Mouse (Mus musculus) retina, embryonic 14.5 days (tissue): ENCODE measurements at regions not wholly inside any gene's neighbourhood (a gene's known extent, or its start where the extent isn't known, plus 50 kb on each side); places are given as distances from the start of the nearest gene placed in this dataset.

Source experiments
- DNase-seq: peaks from one replicate; pipeline ENCODE4 v3.0.0-alpha.2; 2015; ENCODE audit warnings: low spot score

DNA sequence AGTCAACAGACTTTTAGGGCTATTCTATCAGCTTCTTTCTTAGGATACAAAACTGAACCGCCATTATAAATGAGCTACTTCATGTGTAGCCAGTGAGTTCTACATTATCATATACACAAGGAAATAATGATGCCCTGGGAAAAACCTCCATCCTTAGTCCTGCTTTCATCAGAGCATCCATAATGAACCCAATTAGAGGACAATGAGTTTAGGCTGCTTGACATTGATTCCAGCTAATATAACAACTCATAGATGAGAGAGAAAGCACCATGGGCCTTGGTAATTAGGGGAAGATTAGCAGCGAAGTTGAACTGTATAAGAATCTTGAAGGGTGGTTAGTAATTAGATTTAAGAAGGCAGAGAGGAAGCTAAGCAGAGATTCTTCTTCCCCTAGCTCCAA is 405.7 kb downstream of the Ipmk start:
- DNase-seq = peak; percentile 8

DNA sequence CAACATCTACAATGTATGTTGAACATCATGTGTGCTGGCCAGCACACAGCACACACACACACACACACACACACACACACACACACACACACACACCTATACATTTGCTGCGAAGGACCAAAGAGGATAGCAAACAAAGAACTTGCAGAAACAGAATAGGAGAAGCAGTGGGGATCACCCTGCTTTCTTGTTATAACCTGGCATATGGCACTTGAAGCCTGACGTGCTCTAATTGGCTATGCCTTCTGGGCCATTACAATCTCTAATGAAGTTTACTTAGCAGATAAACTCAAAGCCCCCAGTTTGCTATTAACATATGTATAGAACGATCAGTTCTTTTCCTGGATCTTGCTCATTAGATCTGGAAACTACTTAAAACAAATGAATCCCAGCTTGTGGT is 407.2 kb downstream of the Ipmk start:
- DNase-seq = no peak

DNA sequence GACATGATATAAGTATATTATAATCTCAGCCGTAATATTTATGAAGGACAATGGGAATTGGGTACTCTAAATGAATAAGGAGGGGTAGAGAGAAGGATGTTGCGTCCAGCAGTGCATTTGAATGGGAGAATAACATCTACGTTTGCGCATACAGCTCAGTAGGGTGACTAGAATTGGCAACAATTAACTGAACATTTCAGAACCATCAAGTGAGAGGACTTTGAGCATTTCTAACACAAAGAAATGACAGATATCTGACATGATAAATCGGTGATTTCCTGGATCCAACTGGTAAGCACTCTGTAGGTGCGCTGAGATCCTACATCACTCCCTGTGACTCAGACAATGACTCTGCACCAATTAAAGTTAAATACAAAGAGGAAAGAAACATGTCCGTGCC is 431.3 kb downstream of the Ipmk start:
- no peak for DNase-seq

DNA sequence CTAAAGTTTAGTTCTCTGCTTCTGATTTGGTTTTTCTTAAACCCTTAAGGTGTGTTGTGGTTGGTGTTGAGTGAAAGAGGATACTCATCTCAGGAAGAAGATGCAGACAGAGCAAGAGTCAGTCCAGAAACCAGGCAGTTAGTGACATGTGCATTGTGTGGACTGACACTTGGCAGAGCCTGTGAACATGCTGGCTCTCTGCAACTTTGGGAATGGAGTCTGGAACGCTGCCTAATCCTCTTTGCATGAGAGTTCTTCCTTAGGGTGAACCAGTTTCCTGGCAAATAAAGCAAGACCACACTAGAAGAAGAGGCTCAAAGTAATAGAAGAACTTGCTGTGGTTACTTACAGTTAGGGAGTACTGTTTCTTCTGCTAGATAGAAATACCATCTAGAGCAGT is 441.7 kb downstream of the Ipmk start:
- DNase-seq = no peak

GRCm38 (mm10) chr10:71789936-71790335 is 442.4 kb downstream of the Ipmk start:
- no peak for DNase-seq

- DNase-seq = no peak
These were observed 451.1 kb downstream of the Ipmk start for GRCm38 (mm10) chr10:71798638-71799037.

DNA sequence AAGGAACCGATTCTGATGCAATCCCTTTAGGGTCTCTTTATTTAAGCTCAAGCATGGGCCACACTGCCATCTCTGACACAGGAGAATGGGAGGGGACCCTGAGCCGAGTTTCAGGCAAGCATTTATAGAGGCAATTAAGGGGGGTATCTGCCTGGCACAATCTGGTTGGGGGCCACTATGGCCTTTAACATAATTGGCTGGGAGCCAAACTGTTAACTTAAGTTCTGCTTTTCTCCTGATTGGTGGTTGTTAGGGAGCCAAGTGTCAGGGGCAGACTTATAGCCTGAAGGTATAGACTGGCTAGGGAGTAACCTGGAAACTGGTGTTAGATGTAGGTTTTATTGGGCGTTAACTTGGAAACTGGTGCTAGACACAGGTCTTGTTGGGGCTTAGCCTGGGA is 454.9 kb downstream of the Ipmk start:
- no peak for DNase-seq

DNA sequence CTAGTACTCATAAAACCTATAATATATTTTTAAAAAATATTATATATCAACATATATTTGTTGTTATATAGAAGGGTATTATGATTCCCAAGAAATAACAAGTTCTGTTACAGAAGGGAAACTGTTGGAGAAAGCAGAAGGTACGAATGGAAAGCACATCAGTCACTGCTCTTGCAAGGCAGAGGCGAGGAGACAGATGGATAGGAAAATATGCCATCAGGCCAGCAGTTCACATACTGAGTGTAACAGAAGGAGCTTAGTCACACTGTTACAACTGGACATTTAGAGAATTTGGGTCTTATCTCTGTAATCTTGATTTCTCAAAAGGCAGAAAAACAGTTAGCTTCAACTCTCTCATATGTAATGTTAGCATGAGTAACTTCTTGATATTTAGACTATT is 485.1 kb downstream of the Ipmk start:
- DNase-seq = no peak

DNA sequence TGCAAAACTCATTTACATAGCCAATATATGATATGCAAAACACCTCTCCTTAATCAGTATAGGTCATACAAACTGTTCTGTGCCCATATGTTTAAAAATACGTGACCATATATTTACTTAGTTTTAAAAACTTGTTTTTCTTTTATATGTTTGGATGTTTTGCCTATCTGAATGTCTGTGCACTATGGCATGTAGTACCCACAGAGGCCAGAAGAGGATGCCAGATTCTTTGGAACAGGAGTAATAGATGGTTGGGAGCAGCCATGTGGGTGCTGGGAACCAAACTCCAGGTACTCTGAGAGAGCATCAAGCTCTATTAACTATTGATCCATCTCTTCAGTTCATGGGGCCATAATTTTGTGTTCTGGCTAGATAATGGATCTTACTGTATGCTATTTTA is 487.5 kb downstream of the Ipmk start:
- no peak for DNase-seq

DNA sequence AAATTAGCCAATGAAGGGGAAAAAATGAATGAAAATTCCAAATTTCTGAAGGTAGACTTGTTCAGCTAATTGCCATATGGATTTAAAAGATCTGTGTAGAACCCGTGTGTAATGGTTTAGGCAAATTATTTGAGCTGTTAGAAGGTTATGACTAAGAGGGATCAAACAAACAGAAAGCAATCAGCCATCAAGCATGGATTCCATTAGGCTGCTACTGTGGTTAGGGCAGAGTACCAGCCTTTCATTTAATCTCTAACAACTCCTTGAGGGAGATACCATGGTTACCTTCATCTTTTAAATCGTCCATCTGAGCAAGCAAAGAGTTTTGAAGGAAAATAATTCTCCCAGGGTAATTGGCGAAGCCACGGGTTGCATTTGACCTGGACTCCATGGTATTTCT is 509.5 kb downstream of the Ipmk start:
- no peak for DNase-seq

GRCm38 (mm10) chr10:71857518-71857973 is 510.0 kb downstream of the Ipmk start:
- DNase-seq = peak; percentile 76

GRCm38 (mm10) chr10:71893726-71894125 is 546.2 kb downstream of the Ipmk start:
- DNase-seq = no peak

DNA sequence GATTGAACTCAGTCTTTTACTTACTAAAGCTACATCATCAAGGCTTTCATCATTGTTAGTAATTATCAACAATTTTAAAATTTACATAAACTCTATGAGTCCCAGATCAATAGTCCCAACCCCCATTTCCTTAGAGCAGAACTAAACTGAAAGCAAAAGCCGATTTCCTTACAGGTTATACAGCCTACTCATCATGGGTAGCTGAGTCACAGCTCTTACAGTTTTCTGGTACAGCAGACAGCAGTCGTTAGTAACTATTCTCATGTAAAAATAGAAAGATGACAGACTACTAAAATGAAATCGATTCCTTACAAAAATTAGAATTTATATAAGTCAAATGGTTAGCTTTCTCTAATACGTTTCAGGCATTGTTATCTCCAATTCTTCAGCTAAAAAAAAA is 557.5 kb downstream of the Ipmk start:
- no peak for DNase-seq
